Mouse (Mus musculus) layer of hippocampus, adult 8-10 months (tissue): ENCODE results near the gene Tmem156. TPM values are rescaled to one million over a fixed set of nuclear protein-coding genes. Genes with fewer than 3 reads are reported as not detected.

Experiments
- DNase-seq, 2 experiments: peaks; one replicate each; pipeline ENCODE4 v3.0.0; 2022; ENCODE audit warnings: low spot score in 2 of 2
- total RNA-seq, 4 experiments: library from RNA; stranded (reverse); gene quantifications; 2 replicates each; pipeline ENCODE4 v1.2.4; 2022

The Tmem156 gene
- total RNA-seq, 4 experiments from 2014 or later = 0.62 to 1.5 (median 0.85) TPM

DNA sequence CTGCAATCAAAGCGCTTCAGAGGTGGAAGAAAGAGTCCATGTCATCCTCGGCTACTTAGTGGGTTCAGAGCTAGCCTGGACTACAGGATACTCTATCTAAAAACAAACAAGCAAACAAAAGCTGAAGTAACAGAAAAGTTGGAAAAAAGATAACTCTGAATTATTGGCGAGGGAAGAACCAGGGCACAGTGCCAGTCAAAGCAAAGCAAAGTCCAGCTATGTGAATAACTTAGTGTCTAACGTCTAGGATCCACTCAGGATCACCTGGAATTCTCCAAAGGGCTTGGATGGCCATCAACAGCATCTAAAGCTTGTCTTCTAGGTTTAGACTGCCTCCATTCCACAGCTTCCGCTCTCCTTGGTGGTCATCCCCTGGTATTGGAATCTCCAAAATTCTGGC, 5.5 kb upstream of the Tmem156 start:
- DNase-seq = no peak

- DNase-seq = no peak
These were observed 4.9 kb upstream of the Tmem156 start for GRCm38 (mm10) chr5:65096805-65097204.

DNA sequence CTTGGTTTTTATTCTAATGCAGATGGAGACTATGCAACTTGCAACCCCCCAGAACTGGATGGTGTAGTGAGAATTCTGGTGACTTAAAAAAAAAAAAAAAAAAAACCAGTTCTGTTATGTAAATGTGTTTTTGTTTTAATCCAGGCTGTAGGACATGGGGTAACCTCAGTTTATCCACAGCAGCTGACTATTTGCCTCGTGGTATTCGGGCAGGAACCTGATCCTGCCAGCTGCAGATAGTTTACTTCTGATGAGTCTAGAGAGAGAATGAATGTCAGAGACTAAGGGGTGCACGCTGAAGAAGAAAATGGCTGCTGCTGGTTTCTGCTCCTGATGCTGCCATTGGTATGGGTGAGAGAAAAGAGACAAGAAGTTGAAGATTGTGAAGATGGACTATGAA, 4.2 kb upstream of the Tmem156 start:
- no peak for DNase-seq

DNA sequence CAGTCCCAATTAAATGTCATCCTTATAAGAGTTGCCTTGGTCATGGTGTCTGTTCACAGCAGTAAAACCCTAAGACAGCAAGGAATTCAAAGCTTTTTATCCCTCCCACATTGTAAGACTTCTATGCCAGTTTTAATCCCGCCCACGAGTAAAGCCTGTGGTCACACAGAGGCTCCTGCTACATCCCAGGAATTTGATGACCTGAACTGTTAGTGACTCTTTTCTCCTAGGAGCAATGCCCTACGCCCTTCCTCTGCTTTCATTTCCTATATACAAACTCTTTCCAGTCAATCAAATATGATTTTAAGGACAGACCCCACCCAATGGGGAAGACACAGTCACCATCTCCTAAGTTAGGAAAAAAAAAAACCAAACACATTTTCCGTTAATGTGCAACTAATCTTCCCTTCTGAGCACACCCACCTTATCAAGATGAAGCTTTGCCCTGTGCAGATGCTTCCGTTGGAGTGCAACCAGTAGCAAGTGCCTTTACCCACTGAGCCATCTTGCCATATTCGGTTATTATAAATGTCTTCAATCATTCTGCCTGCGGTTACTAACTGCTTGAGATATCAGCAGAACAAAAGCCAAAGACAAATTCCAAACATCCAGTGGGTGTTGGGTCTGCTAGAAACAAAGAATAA, 3.1 kb upstream of the Tmem156 start:
- DNase-seq = no peak

DNA sequence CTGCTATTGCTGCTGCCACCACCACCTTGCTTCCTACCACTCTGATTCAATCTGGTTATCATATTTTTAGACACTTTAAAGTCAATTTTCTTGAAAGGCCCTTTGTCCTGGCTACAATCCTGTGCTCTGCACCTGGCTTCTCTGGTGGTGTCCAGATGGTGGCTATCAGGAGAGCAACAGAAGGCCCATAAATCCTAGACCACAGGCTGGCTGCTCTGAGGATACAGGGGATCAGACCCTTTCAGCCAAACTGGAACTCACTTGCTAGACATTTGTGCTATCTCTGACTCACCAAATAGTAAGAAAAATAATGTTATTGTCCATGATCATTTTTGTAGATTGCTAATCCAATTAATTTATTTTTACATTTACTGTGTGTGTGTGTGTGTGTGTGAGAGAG, 1.8 kb upstream of the Tmem156 start:
- no peak for DNase-seq

- no peak for DNase-seq
These were observed 611 bp downstream of the Tmem156 start for GRCm38 (mm10) chr5:65091184-65091858.

DNA sequence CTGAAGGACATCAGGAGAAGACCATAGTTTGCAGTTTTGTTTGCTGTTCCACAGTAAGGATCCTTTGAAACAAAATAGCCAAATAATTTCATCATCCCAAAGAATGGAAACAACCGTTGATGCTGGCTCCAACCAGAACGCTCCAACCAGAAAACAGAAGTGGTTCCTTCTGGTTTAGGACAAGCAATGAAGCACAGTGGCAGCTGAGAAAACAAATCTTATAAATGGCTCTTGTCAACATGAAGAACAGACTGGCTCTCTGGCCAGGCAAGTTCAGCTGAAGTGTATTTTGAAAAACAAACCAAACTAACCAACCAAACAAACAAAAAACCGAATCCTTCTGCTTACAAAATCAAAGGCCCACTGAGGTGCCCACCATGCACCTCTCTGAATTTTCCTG, 2.2 kb downstream of the Tmem156 start:
- no peak for DNase-seq

DNA sequence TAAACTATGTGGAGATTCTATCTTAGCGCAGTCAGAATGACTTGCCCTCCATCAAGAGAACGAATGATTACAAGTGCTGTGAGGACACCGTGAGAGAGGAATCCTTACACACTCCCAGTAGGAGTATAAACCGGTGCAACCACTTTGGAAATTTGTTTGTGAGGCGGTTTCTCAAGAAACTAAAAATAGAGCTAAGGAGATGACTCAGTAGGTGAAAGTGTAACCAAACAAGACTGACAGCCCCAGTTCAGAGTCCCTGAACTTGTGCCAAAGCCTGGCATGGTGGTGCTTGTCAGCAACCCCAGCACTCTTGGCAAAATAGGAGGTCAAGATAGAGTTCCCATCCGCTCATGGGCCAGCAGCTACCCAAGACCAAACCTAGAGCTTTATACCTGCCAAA, 5.4 kb downstream of the Tmem156 start:
- no peak for DNase-seq

GRCm38 (mm10) chr5:65081836-65082235, 10.1 kb downstream of the Tmem156 start:
- no peak for DNase-seq

DNA sequence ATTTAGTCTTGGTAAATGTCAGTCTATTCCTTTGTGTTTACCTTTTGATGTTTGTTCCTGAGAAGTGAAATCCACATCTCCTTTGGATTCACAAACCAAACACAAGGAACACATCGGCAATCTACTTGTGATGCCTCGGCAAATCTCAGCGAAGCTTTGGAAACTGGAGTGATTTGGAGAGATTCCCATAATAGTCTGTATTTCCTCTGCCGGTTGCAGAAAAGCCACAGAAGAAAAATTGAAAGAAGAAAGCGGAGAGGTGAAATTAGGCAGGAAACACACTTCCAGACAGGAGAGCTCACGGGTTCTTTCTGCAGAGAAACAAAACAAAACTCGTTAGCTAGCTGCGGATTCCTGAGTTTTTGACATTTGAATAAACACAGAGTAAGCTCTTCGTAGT, 12.1 kb downstream of the Tmem156 start:
- peak in 1 of 2 experiments; percentile 28 for DNase-seq

- DNase-seq = no peak
These were observed 13.9 kb downstream of the Tmem156 start for GRCm38 (mm10) chr5:65078081-65078480.

- DNase-seq = no peak
These were observed 15.2 kb downstream of the Tmem156 start for GRCm38 (mm10) chr5:65076748-65077147.

DNA sequence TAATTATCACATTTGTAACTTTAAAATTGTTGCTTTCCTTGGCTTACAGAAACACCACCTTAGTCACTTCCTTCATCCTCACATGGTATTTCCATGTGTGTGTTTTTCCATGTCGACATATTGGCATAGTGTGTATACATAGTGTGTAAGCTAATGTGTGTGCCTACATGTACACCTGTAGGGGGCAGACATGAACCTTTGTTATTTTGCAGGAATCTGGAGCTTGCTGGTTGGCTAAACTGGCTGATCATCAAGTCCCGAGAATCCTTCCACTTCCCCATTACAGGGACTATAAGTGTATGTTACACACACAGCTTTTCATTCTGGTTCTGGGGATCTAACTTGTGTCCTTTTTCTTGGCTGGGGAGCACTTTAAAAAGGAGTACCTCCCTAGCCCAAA, 15.8 kb downstream of the Tmem156 start:
- DNase-seq = no peak

- no peak for DNase-seq
These were observed 17.2 kb downstream of the Tmem156 start for GRCm38 (mm10) chr5:65074693-65075092.

DNA sequence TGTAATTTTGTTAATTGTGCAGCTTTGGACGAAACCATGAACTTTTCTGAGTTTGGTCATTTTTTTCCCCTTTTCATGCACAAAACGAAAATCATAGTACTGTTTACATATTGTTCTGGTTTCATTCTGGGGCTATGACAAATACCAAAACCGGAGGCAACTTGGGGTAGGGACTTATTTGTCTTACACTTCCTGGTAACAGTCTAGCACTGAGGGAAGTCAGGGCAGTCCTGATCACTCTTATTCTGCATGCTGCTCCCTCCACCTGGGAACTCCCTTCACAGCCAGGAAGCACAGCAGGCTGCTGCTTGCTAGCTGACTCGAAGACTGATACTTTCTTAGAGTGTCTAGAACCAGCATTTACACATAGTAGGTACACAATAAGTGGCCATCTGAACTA, 18.7 kb downstream of the Tmem156 start:
- no peak for DNase-seq

DNA sequence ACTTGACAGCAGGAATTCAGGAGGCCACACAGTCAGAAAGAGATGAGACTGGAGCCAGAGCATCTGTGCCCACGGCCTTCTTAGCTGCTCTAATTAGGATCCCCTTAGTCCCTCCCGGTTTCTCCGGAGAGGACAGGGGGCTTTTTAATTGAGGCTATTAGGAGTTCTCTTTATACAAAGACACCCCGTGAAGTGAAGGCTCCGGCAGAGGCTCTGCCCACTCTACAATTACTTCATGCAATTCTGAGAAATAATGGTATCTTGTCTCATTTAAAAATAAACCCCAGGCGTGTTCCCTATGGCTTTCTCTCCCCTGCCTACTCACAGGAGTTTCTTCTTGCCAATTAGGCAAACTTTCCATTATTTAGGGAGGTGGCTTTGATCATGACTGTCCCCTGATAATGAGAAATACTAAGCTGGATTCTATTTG, 20.2 kb downstream of the Tmem156 start:
- no peak for DNase-seq

GRCm38 (mm10) chr5:65069872-65070271, 22.1 kb downstream of the Tmem156 start:
- no peak for DNase-seq

DNA sequence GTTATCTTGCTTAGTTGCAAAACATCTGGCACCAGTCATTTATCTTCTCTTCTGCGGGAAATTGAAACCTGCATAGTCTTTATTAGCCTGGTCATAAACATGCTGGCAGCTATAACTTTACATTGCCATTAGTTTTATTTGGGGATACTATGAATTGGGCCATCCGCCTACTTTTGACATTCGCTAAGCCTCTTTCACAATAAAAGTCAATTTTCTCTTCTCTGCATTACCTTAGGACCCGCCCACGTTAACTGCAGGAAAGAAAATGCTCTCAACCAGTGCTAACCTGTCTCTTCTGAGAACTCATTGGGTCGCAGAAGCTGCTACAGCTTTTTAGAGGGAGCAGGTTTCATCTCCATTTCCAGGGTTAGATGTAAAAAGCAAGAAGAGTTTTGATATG, 23.8 kb downstream of the Tmem156 start:
- no peak for DNase-seq

GRCm38 (mm10) chr5:65063266-65063665, 28.7 kb downstream of the Tmem156 start:
- no peak for DNase-seq

GRCm38 (mm10) chr5:65062236-65062635, 29.7 kb downstream of the Tmem156 start:
- no peak for DNase-seq

DNA sequence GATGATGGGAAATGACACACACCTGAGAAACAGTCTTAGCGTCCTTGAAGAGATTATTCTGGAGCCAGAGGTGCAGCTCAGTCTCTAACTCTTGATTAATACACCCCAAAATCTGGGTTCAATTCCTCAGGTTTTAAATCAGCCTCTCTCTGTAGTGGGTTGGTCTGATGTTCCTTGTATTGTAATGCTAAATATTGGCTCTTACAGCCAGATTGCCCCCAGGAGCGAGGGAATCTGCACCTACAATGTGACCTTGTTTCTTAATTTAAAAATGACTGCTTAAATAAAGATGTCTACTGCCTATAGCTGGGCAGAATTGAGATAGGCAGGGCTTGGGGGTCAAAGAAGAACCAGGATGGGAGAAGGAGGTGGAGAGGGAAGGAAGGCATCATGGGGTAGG, 32.1 kb downstream of the Tmem156 start:
- DNase-seq = no peak

DNA sequence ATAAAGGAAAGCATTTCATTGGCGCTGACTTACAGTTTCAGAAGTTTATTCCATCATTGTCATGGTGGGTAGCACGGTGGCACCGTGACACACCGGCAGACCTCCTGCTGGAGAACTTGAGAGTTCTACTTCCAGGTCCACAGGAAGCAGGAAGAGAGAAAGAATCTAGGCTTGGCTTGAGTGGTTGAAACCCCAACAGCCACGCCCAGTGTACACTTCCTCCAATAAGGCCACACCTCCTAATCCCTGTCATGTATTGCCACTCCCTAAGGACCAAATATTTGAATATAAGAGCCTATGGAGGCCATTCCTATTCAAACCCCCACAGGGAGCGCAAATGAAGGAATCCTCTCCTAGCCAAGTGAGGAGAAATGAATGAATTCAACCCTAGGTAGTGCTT, 34.3 kb downstream of the Tmem156 start:
- DNase-seq = no peak

DNA sequence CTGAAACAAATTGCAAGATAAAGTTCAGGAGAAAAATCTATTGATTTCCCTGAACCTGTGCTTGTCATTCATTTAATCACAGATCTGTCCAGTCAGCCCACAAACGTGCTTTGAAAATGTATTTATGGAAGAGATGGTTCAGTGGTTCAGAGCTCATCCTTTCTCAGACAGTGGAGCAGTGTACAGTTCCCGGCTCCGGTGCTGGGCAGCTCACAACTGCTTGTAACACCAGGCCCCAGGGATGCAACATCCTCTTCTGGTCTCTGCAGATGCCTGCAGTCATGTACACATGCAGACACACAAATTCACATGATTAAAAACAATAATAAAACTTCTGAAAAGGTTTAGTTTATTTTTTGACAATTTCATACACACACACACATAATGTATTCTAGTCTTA, 40.4 kb downstream of the Tmem156 start:
- no peak for DNase-seq
